Mouse (Mus musculus) stomach, postnatal 0 days (tissue): Measurements from ENCODE around the gene Galnt10.

Source experiments
- CTCF ChIP-seq: IDR thresholded peaks from 2 replicates; pipeline ENCODE4 v1.5.1; 2016; ENCODE audit warnings: antibody characterized with exemption, low read depth, mild to moderate bottlenecking, moderate library complexity
- EP300 ChIP-seq: optimal IDR thresholded peaks from 2 replicates; pipeline ENCODE3; 2016; ENCODE audit warnings: antibody characterized with exemption

DNA sequence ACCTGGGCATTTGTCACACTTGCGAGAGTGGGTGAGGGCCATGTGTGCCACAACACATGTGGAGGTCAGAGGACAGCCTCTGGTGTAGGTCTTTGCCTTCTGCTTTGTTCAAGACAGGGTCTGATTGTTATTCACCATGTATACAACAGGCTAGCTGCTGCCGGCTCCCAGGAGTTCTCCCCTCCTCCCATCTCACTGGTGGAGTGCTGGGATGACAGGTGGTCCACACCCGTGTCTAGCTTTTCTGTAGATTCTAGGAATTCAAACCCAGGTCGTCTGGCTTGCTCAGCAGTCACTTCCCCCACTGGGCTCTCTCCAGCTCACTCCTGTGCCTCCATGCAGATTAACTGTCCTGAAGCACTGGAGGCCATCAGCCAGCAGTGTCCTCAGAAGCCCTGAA, 80.7 kb downstream of the Galnt10 start:
- TF ChIP-seq CTCF (no peak), EP300 (no peak)
